Mouse (Mus musculus): Measurements from ENCODE around the gene Ntrk1. TPM values are rescaled to one million over a fixed set of nuclear protein-coding genes. Genes with fewer than 3 reads are reported as not detected.

Gene Ntrk1
- total RNA-seq, 1 experiment from 2014 or later, result not detected

DNA sequence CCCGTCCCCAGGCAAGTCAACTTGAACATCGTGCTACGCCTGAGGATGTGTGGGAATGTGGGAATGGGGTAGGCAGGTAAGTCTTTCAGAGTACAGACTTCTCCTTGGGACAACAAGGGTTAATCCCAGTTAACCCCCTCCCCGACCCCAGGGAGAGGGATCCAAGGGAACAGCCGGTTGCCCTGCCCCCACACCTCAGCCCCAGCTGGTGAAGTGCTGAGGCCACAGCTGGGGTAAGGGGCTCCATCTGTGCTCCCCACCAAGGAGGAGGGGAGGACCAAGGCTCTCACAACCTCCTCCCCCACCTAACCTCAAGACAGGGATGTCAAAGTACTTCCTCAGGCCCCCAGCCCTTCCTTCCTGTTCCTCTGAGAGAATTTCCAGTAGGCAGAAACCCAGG, 5.2 kb downstream of the Ntrk1 start:
- ATAC-seq (replicated peaks; ENCODE audit: low read depth, poor library complexity, severe bottlenecking), result no peak

DNA sequence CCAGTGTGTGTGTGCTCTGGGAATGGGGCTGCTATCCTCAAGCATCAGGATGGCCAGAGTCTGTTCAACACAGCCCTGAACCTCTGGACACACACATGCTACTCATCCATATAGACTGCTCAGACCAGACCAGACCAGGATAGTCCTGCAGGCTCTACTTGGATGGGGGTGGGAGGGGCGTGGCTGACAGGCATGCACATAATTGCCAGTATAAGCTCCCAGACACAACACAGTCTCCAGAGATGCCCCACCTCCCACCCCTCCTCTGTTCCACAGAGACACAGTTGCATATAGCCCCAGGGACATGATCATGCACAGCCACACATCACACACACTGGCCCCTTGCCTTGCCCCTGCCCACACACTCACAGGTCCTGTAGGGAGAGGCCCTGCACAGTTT, 5.7 kb downstream of the Ntrk1 start:
- no peak for ATAC-seq (replicated peaks; ENCODE audit: low read depth, poor library complexity, severe bottlenecking)

DNA sequence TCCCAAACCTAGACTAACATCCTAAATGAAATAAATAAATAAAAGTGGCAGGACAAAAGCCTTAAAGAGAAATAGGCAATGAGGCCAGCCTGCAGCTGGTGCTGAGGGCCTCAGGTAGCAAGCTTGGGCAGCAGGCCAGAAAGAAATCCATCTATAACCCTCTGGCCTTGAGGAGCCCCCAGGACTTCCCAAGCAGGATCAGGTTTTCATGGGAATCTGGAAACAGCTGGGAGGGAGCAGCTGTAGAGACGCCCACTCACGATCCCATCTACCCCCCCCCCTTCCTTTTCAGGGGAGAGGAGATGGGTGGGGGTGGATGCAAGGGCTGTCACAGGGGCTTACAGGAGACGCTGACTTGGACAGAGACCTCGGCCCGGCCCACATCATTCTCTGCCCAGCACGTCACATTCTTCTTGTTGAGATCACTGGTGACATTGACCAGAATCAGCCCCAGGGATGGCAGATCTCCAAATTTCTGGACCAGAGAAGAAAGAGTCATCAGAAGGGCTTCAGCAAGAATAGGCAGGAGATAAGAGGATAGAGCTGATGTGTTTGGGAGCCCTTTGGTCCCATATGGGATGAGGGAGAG, 9.2 kb downstream of the Ntrk1 start:
- no peak for ATAC-seq (replicated peaks; ENCODE audit: low read depth, poor library complexity, severe bottlenecking)

DNA sequence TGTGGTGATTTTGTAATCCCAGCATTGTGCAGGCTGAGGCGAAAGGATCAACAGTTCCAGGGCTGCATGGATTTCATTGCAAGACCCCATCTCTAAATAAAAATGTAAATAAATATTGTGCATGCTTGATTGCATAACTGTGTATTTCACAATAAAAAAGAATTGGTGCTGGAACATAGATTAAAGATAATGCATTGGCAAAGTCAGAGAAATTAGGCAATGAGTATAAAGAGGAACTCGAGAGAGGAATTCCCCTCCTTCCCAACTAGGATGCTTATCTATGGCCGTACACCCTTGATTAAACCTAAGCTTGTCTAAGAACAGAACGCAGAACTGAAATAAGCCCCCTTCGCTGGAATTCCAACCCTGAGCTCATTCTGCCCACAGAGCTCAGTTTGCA, 9.8 kb downstream of the Ntrk1 start:
- 0 out of 2 replicates have a peak, but pooled peaks have one; percentile 25 for ATAC-seq (replicated peaks; ENCODE audit: low read depth, poor library complexity, severe bottlenecking)

DNA sequence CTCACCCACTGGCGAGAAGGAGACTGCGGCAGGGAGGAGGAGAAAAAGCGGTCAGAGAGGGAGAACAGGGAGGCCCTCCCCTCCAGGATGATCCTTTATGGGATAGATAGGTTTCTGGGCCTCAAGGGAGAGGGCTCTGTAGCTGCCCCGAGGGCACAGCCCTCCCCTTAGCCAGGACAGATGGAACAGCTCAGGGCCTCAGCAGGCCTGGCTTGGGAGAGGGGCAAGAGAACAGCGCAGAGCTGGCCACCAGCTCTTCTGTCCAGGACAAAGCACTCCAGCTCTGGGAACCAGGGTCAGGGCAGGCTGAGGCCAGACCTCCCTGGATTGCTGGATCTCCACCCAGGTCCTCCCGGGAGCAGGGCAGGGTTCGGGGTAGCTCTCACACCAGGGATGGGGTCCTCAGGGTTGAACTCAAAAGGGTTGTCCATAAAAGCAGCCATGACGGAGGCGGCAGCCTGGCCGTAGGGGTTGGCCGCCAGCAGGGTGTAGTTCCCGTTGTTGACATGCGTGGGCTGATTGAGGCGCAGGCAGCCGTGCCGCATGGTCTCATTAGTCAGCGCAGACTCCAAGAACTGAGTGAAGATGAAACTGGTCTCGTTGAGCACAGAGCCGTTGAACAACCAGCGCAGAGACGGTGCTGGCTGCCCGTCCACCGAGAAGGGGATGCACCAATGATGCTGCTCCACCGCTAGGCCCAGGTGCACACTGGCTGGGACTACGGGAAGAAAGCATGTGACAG, 11.5 kb downstream of the Ntrk1 start:
- ATAC-seq (replicated peaks; ENCODE audit: low read depth, poor library complexity, severe bottlenecking), result no peak

DNA sequence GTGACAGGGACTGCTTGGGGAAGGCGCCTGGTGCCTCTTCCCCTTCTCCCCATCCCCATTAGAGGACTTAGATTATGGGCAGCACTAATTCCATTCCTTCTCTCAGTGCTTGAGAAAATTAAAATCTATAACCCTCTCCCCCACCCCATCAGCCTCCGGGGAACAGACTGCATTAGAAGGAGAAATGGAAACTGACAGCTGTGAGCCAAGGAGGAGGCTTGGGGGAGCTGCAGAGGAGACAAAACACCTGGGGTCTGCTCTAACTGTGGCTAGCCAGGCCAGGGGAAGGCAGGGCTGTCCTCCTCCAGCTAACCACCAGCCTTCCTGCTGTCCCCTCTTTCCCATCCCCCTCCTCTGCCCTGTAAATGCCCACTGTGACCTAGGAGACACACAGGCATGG, 15.9 kb downstream of the Ntrk1 start:
- no peak for ATAC-seq (replicated peaks; ENCODE audit: low read depth, poor library complexity, severe bottlenecking)

DNA sequence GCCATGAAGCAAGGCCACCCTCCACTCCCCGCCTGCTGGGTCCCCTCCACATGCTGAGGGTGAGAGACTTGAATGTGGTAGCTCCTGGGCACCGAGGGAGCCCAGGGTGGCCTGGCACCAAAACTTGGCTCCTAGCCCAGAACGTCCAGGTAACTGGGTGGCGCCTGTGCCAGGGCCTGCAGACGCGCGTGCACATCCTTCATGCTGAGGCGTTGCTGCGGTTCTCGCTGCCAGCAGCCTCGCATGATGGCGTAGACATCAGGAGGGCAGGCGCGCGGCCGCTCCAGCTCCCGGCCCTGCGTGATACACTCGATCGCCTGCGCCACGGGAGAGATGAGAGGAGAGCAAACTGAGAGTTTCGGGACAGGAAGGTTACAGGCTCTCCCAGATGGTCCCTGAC, 16.7 kb downstream of the Ntrk1 start:
- ATAC-seq (replicated peaks; ENCODE audit: low read depth, poor library complexity, severe bottlenecking), result no peak

DNA sequence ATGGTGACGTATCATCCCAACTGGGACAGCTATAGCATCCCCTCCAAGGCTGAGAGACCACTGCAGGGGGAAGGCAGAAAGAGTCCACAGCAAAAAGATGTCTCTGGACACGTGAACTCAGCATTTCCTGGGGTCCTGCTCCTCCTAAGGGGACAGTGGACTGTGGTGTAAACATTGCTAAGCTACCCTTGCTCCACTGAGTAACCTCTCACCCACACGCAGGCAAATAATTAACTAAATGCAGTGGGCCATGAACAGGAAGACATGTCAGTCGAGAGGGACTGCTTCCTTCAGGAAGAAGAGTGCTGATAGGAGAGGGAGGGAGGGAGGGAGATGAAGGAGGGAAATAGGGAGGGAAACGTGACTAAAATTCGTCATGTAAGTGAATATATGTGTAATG, 23.9 kb downstream of the Ntrk1 start:
- no peak for ATAC-seq (replicated peaks; ENCODE audit: low read depth, poor library complexity, severe bottlenecking)

DNA sequence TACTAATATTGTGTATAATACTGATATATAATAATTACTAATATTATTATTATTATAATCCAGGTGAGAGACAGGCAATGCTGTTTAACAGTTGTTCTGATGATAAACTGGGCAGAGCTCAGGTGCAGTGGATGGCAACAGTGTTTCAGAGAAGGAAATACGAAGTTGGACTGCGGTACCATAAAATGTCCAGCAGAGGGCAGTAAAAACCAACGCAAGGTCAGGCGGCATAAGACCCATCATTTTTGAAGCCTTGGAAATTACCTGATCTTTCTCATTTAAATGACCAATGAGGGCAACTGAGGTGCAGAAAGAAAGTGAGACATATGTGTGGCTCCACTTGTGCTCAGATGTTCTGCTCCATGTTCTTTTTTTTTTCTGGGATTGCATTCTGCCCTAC, 24.7 kb downstream of the Ntrk1 start:
- no peak; the same call in 1 of the 2 replicates for ATAC-seq (replicated peaks; ENCODE audit: low read depth, poor library complexity, severe bottlenecking)

DNA sequence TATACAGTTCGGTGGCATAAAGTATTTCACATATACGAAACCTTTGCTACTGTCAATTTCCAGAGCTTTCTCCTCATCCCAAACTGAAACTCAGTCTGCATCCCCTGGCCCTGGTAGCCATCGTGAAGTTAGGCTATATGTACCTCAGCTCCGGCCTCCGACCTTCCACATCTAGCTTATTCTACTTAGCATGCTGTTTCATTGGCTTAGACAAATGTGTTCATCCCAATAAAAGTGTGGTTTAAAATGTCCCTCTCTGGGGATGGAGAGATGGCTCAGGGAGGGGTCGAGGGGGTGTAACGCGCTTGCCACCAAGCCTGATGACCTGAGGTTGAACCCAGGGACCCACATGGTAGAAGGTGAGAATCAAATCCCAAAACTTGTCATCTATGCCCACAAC, 25.5 kb downstream of the Ntrk1 start:
- no peak for ATAC-seq (replicated peaks; ENCODE audit: low read depth, poor library complexity, severe bottlenecking)

DNA sequence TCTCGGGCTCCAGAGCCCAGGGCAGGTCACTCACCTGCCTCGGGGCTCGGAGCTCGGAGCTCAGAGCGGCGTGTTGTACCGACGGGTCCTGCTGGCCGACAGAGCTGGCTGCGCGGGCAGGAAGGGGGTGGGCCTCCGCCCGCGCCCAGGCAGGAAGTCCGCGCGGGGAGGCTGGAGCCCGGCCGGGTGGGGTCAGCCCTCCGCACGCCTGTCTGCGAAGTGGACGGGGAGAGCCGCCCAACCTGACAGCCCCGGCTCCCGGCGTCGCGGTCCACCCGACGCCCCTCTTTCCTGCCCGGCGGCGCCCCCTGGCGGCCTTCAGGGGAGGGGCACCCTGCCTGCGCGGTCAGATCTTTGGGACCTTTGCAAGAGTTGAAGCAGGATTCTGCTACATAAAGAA, 26.1 kb downstream of the Ntrk1 start:
- peak; percentile 31 for ATAC-seq (replicated peaks; ENCODE audit: low read depth, poor library complexity, severe bottlenecking)

DNA sequence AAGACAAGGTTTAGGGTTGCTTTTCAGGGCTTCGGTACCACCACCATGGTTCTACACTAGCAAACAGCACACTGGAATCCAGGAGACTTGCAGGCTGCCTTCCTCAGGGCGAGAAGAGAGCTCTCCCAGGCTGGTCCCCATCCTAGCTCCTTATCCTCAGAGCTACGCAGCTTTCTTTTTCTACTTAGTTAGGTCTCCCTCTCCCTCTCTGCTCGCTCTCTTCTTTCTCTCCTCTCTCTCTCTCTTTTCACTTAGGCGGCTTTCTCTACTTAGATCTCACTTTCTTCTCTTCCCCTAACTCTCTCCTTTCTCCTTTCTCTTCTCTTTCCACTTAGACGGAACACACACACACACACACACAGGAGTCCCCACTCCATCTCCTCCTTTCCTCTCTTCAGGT, 26.5 kb downstream of the Ntrk1 start:
- ATAC-seq (replicated peaks; ENCODE audit: low read depth, poor library complexity, severe bottlenecking), result no peak

DNA sequence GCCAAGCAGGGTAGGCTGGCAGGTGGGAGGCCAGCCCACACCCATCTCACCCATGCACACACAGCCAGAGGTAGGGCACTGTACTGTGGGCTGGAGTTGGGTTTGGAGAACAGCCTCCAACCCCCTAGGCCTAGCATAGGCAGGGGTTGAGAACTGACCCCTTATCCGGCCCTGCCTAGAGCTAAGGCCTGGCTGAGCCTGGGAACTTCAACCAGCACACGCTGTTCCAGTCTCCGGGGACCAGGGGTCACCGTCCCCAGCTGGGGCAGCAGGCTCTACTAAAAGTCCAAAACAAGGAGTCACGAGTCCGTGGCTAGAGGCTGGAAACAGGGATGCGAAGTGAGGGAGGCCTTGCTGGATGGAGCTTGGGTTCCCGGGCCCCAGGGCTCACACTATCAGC, 27.2 kb downstream of the Ntrk1 start:
- ATAC-seq (replicated peaks; ENCODE audit: low read depth, poor library complexity, severe bottlenecking), result no peak; the same call in 1 of the 2 replicates

DNA sequence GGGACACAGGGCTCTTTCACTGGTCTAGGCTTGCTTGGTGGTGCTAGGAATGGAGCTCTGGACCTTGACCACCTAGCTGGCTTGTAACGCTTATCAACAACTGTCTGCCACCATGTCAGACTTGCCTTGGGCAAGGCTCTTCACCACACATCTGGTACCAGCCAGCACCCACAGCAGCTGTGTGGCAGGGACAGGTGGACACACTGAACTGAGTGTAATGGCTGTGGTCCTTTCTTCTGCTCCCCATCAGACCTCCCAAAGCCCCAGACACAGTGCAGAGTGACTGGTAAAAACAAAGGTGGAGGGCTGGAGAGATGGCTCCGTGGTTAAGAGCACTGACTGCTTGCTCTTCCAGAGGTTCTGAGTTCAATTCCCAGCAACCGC, 28.7 kb downstream of the Ntrk1 start:
- no peak for ATAC-seq (replicated peaks; ENCODE audit: low read depth, poor library complexity, severe bottlenecking)

DNA sequence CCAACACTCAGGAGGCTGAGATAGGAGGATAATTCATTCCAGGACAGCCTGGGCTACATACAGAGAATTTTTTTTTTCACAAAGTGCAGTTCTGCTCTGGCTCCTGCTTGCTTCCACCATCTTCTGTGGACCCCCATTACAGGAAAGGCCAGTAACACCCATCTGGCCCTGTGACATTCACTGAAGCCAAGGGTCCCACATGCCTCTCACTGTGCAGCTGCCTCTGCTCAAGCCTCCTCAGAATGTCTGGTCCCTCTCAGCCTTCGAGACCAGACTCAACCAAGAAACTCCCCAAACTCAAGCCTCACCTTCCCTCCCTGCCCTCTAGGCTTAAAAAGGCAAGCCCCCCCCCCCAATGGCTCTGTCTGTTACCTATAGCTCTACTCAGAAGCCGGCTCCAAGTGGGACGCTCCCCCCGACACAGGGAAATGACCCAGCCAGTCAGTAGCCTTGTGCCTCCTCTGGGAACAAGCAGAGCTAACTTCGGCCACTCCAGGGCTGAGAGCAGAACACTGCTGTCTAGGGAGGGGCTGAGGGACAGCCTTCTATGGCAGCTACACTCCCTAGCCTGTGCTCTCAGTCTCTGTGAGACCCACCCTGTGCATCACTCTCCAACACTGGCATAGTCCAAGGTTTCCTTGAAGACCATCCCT, 29.2 kb downstream of the Ntrk1 start:
- ATAC-seq (replicated peaks; ENCODE audit: low read depth, poor library complexity, severe bottlenecking), result no peak

DNA sequence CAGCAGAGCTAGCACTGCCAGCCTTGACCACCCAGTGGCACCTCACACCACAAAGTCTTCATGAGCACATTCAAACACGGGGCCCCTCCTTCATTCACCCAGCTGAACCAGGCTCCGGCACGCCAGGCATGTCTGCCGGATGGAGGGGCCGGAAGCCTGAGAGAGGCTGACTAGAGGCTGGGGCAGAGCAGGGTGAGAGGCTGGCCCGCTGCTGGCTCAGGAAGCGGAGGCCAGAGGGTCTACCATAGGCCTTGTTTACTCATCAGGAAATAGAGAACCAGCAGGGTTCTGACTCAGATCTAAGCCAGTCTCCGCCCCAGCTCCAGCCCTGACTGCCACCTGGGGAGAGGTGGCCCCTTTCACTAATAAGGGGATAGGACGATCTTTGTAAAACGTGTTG, 29.9 kb downstream of the Ntrk1 start:
- peak; percentile 83 for ATAC-seq (replicated peaks; ENCODE audit: low read depth, poor library complexity, severe bottlenecking)

DNA sequence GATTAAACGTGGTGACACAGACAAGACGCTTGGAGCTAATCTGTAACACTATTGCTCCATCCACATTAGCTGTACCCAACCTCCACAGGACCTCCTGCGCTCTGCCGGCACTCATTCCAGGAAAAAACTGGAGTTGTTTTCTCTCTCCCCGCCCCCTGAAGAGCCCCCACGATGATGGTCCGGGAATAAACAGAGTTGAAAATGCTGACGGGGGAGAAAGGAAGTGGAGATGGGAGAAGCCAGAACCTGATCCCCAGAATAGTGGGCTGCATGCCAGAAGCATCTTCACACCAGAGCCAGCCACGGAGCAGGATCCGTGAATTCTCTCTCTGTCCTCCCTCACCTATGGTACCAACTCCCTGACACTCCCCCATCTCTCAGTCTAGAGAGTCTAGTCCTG, 30.5 kb downstream of the Ntrk1 start:
- no peak for ATAC-seq (replicated peaks; ENCODE audit: low read depth, poor library complexity, severe bottlenecking)

DNA sequence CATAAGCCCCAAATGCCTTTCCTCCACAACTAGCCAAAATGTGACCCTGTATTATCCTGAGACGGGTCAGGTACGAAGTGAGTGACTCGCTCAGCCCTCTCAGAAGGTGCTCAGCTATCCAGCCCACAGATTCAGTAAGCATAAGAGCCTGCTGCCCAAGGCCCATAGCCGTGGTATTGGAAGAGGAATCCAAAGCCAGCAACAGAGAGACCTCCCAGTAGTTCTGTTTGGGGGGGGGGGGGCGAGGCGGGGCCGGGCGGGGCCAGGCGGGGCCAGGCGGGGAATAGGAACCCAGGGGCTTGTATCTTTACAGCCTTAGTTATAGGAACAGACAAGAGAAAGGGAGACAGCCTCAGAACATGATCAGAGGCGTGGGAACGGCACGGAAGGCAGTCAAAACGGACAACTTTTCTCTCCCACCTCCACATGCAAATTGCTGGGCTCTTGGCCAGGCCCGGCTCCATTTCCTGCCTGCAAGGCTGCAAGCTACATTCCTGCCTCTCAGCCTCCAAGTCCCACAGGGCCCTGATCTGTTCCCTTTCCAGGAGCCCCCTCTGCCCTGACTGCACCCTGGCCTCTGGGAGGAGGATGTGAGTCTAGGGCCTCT, 31.2 kb downstream of the Ntrk1 start:
- ATAC-seq (replicated peaks; ENCODE audit: low read depth, poor library complexity, severe bottlenecking), result no peak

DNA sequence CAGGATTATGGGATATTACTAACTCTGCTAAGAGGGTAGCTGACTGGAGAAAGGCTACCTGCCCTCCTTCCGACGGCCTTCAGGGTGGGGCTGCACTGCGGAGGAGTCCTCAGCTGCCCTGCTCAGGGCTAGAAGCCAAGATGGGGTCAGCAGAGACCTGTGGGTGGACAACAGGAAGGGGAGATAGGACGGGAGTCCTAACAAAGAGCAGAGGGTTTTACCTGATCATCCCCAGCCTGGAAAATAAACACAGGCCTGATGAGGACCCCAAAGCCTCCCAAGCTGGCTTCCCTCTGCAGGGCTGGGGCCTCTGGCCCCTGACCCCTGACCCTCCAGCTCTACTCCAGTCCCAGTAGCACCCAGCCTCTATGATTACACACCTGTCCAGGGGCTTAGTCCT, 31.8 kb downstream of the Ntrk1 start:
- no peak for ATAC-seq (replicated peaks; ENCODE audit: low read depth, poor library complexity, severe bottlenecking)

DNA sequence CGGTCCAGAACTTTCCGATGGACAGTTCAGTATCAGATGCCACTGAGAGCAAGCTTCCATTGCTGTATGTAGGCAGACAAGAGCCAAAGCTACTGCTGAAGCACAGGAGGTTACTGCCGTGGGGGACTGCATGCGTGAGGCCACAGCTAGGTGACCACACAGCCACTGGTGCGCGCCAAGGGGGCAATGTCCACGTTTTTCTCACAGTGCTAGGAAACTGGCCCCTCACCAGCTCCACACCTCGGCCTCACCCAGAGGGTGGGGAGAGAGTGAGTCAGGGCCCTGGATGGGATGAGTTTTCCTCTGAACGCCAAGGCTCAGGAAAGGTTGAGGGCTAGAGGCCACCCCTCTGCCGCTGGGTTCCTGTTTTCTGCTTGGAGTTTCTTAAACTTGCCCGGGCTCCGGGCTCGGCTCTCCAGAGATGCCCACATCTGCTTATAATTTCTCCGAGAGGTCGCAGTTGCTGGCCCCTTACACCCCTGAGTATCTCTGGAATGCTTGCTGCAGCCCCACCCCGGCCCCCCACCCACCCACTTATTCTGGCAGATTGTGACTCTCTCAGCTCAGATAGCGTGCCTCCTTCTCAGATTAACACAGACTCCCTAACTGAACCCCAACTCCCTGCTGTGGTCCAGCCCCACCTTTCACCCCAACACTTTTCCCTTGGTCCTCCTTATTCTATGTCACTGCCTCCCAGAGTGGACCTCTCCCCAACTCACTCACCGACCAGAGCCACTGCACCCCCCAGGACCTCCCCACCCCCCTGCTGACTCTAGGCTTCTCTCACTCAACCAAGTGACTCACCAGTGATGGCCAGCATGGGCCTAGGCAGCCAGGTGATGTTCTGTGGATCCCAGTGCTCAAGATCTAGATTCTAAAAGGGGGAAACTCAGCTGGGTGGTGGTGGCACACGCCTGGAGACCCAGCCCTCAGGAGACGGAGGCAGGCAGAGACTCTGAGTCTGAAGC, 33.3 kb downstream of the Ntrk1 start:
- ATAC-seq (replicated peaks; ENCODE audit: low read depth, poor library complexity, severe bottlenecking), result no peak
